Mouse (Mus musculus): ENCODE measurements at regions not wholly inside any gene's neighbourhood (a gene's known extent, or its start where the extent isn't known, plus 50 kb on each side); places are given as distances from the start of the nearest gene placed in this dataset.
A peak's percentile ranks its signal among the peaks of the same experiment; 100 is the strongest.
"Not testable (repeated sequence)": the region's sequence is repeated elsewhere in the genome, so short reads cannot be mapped to it uniquely, and the experiment has no call there.

DNA sequence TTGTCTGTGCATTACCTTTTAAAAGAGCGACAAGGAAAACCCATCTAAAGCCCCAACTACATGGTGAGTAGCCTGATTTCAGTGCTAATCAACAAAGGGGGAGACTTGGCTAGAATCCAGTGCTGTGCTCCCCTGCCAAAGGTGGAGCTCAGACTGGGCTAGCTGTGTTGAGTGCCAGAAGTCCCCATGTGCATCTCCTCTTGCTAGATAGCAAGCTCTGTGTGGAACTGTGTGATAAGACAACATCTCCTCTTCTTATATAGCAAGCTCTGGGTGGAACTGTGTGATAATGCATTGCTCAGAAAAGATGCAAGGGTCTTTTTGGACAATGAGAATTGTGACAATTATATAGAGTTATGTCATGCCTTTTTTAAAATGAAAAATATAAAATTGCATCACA, 741.4 kb downstream of the Adam6a start:
- DNase-seq (ENCODE audit: low spot score in 2 of 2): no peak

DNA sequence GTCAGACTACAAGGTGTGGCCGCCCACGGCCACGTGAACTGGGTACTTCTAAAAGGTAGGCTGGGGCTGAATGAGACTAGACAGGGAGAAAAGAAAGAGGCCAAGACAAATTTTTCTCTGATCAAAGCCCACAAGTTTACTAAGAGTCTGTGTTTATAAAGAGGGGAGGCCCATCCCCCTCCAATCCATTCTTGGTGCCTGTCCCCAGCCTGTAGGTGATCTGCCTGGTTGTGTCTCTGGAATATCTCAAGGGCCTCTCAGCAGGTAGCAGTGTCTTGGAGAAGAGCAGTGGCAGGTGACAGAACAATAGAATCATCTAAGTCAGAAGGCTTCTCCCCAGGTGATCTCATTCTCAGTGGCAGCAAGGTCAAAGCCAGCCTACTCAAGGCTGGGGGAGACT, 743.3 kb downstream of the Adam6a start:
- DNase-seq (ENCODE audit: low spot score in 2 of 2): no peak

DNA sequence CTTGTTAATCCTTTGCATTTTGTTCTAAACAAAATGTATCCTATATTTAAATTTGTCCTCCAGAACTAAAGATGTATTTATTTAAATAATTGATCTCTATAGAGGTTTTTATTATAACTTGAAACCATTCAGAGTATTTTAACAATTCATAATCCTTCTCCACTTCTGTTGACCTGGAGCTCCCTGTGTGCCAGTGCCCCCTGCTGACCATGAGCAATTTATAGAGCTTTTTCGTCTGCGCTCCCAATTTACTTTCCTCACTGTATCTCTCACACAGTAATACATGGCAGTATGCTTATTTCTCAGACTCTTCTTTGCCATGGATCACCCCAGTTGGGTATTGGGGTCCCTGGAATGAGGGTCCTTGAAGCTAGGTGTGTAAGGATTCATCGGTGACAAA, 747.4 kb downstream of the Adam6a start:
- DNase-seq (ENCODE audit: low spot score in 2 of 2): no peak

DNA sequence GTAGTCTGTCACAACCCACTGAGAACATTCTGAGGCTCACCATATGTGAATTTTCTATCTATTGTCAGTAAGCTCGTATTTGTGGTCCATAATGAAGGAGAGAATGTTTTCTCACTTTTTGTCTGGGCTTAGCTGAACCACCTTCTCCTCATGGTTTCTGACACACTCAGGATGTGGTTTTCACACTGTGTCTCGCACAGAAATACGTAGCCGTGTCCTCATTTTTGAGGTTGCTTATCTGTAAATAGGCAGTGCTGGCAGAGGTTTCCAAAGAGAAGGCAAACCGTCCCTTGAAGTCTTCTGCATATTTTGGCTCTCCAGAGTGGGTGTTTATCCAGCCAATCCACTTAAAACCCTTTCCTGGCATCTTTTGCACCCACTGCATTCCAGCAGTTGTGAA, 756.1 kb downstream of the Adam6a start:
- DNase-seq (ENCODE audit: low spot score in 2 of 2): no peak

DNA sequence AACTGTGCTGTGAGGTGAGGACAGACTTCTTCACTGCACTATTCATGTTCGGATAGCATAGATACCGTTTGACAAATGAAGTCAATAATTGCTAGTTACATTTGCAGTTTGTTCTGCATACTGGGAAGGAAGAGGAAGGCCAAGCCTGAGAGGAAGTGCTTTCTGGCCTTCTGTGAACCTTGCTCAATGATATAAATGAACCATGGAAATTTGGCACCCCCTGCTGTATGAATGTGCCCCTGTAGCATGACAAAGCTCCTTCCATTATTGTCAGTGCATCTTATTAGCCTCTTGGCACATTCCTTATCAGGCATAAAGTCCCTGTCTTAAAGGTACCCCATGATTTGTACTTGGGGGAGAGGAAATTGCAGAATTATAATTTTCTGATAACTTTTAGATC, 758.0 kb downstream of the Adam6a start:
- DNase-seq (ENCODE audit: low spot score in 2 of 2): no peak

DNA sequence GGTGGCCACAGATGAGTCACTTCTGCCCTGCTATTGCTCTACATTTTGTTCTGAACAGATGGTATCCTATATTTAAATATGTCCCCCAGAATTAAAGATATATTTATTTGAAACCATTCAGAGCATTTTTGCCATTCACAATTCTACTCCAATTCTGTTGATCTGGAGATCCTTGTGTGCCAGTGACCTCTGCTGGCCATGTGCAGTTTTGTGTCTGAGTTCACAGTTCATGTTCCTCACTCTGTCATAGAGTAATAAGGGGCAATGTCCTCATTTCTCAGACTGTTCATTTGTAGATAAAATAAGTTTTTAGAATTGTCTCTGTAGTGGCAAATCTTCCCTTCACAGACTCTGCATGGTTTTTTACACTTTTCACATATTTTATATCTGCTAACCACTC, 788.8 kb downstream of the Adam6a start:
- DNase-seq (ENCODE audit: low spot score in 2 of 2): no peak

DNA sequence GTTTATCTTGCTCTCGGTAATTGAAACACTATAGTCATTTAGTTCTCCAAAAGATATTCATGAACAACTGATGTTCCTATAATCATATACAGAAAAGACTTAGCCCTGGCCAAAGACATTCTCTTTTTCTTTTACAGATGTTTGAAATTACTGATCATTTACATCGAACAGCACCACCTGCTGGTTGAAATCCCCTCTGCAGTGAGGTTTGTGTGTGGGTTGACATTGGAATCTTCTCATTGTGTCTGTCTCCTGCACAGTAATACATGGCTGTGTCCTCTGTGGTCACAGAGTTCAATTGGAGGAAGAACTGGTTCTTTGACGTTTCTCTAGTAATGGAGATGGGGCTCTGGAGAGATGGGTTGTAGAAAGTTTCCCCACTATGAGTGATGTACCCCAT, 822.6 kb downstream of the Adam6a start:
- no peak for DNase-seq (ENCODE audit: low spot score in 2 of 2)

DNA sequence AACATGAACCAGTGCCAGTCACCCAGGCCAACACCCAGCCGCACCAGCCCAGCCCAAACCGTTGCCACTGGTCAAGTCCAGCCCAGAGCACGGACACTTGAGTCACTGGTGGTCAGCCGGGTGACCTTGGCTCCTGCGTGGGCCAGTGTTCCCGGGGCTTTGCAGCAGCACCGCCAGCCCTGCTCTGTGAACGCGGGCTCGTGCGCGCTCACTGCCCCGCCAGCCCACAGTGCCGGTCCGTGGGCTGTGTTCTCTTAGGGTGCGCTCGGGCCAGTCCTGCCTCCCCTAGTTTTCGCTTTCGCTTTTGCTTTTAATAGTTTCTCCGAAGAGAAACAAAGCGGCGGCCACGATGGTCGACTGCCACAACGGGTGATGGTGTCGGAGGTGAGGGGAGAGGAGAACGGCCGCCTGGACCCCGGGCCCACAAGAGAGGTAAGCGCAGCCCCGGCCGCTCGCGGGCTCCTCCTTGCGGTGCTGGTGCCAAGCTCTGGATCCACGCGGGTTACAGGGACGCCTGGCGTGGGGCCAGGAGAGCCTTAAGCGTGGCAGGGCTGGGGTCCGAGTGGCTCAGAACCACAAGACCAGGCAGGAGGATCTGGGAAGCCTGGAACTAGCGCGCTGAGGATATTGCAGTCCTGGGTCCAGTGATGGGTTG, 835.1 kb downstream of the Adam6a start:
- DNase-seq (ENCODE audit: low spot score in 2 of 2): peak in 1 of 2 experiments; percentile 10

DNA sequence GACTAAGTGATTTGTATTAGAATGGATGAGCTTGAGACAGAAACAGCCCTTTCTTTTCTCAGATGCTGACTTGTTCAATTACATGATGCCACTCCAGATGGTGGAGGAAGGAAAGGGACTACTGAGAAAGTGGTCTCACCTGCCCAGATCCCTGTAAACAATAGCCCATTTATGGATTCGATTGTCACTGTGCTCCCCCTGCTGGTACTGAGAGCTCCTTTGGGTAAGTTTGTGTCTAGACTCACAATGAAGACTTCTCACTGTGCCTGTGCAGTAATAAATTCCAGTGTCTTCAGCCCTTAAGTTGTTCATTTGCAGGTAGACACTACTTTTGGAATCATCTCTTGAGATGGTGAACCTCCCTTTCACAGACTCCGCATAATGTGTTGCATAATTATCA, 847.7 kb downstream of the Adam6a start:
- no peak for DNase-seq (ENCODE audit: low spot score in 2 of 2)

DNA sequence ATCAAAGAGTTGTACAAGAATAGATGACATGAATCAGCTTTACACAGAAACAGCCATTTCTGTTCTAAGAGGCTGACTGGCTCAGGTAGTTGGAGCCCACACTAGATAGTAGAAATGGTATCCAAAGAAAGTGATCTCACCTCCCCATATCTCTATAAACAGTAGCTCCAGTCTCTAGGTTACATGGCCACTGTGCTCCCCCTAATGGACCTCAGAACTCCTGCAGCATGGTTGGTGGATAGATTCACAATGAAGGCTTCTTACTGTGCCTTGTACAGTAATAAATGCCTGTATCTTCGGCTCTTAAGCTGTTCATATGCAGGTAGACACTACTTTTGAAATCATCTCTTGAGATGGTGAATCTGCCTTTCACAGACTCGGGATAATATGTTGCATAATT, 862.5 kb downstream of the Adam6a start:
- no peak for DNase-seq (ENCODE audit: low spot score in 2 of 2)

DNA sequence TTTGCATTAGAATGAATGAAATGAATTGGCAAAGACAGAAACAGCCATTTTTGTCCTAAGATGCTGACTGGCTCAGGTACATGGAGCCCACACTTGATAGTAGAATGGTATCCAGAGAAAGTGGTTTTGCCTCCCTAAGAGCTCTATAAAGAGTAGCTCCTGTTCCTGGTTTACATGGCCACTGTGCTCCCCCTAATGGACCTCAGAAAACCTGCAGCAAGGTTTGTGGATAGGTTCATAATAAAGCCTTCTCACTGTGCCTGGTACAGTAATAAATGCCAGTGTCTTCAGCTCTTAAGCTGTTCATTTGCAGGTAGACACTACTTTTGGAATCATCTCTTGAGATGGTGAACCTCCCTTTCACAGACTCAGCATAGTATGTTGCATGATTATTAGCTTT, 890.8 kb downstream of the Adam6a start:
- DNase-seq (ENCODE audit: low spot score in 2 of 2): no peak

DNA sequence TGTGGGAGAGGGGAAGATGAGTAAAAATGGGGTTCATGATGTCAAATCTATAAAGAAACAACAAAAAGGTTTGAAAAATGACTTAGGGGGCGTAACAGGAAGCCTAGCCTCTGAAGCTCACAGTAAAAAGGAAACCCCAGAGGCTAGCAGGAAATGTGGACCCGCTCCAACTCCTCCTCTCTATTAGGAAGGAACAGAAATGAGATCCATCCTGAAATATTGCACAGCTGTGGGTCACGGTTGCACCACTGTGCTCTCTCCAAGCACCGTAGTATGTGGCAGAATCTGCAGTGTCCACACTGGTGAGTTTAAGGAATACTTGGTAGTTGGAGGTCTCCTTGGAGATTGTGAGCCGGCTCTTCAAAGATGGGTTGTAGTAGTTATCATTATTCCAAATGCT, 918.3 kb downstream of the Adam6a start:
- DNase-seq (ENCODE audit: low spot score in 2 of 2): no peak

DNA sequence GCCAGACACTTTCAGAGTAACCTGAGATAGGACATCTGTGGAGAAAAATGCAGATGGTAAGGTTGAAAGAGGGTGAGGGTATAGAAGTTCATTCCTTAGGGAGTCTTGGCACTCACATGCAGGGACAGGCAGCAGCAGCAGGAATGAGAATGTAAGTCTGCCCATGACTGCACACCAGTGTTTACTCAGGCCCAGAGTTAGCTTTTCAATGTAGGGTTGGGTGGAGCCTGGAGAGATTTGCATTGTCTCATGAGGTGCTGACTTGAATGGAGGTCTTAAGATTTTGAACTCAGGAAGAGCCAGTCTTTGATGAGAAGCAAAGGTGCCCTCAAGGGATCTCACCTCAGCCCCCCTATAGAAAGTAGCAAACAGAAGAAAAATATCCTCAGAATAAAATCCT, 918.9 kb downstream of the Adam6a start:
- DNase-seq (ENCODE audit: low spot score in 2 of 2): no peak

DNA sequence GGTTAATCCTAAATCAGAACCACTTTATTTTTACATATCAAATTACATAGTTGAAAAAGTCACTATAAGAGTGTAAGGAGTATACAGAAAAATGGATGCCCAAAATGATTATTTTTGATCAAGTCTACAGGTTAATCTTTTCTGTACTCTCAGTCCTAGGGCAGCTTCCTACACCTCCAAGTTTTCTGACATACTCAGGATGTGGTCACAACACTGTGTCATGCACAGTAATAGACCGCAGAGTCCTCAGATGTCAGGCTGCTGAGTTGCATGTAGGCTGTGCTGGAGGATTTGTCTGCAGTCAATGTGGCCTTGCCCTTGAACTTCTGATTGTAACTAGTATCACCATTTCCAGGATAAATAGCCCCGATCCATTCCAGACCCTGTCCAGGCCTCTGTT, 925.1 kb downstream of the Adam6a start:
- no peak for DNase-seq (ENCODE audit: low spot score in 2 of 2)

DNA sequence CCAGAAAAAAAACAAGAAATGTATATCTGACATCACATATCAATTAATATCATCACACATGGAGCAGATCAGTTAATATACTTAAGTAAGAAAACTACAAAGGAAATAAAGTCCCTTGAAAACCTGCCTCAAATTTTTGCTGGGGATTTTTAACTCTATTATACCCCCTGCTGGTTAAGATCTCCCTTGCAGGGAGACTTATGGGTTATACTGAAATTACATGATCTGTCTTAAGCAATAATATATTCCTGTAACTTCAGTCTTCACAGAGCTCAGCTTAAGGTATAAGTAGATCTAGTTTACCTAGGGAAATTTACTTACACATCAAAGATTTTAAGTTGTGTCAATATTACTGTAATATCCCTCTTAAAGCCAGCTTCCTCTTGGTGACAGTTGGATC, 929.0 kb downstream of the Adam6a start:
- not testable (repeated sequence) for DNase-seq (ENCODE audit: low spot score in 2 of 2)

DNA sequence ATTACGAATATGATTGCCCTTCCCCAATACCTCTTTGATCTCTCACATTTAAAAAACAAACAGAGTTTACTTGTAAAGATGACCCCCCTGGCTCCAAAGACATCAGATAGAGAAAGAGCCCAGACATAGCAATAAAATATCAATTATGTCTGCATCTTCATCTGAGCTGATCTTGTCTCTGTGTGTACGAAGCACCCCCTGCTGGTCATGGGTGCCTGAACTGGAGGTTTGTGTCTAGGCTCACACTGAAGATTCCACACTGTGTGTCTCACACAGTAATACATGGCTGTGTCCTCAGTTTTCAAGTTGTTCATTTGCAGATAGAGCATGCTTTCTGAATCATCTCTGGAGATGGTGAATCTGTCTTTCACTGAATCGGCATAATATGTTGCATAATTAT, 935.0 kb downstream of the Adam6a start:
- DNase-seq (ENCODE audit: low spot score in 2 of 2): no peak

DNA sequence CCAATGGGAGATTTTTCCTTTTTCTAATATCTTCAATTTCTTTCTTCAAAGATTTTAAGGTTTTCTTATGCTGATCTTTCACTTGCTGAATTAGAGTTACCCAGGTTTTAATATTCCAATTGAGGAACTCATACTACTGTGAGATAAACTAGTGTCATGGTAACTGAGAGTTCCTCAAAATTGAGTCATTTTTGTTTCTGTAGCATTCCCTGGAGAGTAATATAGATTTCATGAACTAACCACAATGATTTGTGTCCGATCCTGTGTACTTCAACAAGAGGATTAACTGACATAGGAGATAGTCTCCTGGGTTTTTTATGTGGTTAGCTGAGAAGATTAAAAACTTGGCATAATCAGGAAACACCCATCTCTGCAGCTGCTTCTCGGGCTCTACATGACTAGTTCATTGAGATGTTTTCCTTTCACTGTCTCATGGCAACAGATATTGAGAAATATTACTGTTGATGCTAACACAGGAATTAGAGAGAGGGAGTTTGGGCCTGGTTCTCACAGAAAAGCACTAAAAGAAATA, 949.9 kb downstream of the Adam6a start:
- not testable (repeated sequence) for DNase-seq (ENCODE audit: low spot score in 2 of 2)

DNA sequence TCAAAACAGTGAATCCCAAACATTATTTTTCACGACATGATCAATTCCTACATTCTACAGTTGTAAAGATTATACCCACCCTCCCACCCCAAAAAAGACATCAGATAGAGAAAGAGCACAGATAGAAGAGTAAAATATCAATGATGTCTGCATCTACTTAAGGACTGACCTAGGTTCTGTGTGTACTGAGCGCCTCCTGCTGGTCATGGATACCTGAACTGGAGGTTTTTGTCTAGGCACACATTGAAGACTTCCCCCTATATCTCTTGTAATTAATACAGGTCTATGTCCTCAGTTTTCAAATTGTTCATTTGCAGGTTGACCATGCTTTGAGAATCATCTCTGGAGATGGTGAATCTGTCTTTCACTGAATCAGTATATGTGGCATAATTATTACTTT, 952.0 kb downstream of the Adam6a start:
- DNase-seq (ENCODE audit: low spot score in 2 of 2): no peak

DNA sequence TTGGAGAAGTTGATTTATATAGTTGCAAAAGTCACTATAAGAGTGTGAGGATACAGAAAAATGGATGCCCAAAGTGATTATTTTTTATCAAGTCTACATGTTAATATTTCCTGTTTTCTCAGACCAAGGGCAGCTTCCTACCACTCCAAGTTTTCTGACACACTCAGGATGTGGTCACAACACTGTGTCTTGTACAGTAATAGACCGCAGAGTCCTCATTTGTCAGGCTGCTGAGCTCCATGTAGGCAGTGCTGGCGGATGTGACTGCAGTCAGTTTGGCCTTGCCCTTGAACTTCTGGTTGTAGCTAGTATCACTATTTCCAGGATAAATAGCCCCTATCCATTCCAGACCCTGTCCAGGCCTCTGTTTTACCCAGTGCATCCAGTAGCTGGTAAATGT, 969.4 kb downstream of the Adam6a start:
- DNase-seq (ENCODE audit: low spot score in 2 of 2): no peak

DNA sequence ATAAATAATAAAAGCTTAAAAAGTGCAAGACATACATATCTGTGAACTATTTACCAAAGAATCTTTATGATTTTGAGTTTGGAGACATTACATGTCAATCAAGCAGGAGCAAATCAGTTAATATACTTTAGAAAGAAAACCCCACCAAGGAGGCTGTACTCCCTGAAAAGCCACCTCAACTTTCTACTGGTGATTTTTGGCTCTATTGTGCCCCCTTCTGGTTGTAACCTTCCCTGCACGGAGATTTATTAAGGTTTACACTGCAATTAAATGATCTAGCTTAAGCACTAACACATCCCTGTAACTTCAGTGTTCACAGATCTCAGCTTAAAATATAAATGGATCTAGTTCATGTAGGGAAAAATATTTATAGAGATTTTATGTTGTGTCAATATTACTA, 998.4 kb downstream of the Adam6a start:
- not testable (repeated sequence) for DNase-seq (ENCODE audit: low spot score in 2 of 2)

DNA sequence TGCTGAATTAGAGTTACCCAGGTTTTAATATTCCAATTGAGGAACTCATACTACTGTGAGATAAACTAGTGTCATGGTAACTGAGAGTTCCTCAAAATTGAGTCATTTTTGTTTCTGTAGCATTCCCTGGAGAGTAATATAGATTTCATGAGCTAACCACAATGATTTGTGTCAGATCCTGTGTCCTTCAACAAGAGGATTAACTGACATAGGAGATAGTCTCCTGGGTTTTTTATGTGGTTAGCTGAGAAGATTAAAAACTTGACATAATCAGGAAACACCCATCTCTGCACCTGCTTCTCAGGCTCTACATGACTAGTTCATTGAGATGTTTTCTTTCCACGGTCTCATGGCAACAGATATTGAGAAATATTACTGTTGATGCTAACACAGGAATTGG, 1001.2 kb downstream of the Adam6a start:
- not testable (repeated sequence) for DNase-seq (ENCODE audit: low spot score in 2 of 2)

DNA sequence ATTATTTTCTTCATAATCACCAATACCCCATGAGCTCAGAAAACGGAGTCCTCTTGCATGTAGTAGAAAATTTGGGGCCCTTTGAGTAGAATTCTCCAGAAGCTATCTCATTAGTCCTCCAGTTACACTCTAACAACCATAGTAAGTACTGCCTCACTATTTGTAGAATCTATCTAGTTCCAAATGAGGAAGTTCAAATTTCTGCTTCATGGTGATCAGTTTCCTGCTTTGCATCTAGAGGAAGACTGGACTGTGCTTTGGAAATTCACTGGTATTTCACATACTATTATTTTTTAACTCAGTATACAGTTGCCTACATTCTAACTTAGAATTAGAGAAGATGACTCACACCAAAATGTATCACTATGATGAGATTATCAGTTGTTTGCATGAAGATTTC, 1018.7 kb downstream of the Adam6a start:
- DNase-seq (ENCODE audit: low spot score in 2 of 2): no peak

DNA sequence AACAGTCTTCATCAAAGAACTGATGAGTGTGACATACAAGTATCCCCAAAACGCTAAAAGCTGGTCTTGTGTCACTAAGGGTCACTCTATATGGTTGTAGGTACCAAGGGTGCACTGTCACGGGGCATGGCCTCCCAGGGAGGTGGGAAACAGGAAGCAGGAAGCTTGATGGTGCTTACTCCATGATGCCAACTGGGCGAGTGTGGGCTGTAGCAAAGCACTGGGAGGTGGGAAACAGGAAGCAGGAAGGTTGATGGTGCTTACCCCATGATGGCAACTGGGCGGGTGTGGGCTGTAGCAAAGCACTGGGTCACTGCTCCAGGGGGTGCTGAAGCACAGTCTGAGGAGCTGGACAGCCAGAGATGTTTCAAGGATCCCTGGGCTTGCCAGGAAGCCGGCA, 1019.3 kb downstream of the Adam6a start:
- DNase-seq (ENCODE audit: low spot score in 2 of 2): no peak

DNA sequence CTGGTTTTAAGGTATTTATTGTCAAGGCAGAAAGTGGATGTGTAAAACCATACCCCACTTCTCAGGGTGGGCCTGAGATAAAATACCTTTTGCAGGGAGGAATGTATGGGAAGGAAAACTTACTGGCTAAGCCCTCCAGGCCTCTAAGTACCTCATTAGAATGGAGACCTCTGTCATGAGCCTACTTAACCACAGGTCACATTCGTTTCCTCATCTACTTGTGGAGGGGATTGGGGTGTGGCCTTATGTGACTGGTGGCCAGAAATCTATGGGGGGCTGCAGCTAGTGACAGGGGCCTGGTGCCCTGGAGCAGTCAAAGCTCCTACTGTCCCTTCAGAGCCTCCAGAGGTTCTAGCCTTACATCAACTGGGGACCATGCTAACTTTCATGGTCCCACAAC, 1020.0 kb downstream of the Adam6a start:
- no peak for DNase-seq (ENCODE audit: low spot score in 2 of 2)

Measured in gastrocnemius, postnatal 4 days (tissue).